Mouse (Mus musculus) heart, adult 8-10 months (tissue): Measurements from ENCODE around the gene Vangl1. TPM values are rescaled to one million over a fixed set of nuclear protein-coding genes. Genes with fewer than 3 reads are reported as not detected.
"Not testable (repeated sequence)": the region's sequence is repeated elsewhere in the genome, so short reads cannot be mapped to it uniquely, and the experiment has no call there.

ENCODE experiments used
- DNase-seq: peaks from one replicate; pipeline ENCODE4 v3.0.0; 2022; ENCODE audit warnings: low spot score
- total RNA-seq, 4 experiments: library from RNA; stranded (reverse); gene quantifications; 2 replicates each; pipeline ENCODE4 v1.2.4; 2022

The Vangl1 gene
- total RNA-seq, 4 experiments from 2014 or later = 10.3 to 14.0 (median 11.1) TPM

DNA sequence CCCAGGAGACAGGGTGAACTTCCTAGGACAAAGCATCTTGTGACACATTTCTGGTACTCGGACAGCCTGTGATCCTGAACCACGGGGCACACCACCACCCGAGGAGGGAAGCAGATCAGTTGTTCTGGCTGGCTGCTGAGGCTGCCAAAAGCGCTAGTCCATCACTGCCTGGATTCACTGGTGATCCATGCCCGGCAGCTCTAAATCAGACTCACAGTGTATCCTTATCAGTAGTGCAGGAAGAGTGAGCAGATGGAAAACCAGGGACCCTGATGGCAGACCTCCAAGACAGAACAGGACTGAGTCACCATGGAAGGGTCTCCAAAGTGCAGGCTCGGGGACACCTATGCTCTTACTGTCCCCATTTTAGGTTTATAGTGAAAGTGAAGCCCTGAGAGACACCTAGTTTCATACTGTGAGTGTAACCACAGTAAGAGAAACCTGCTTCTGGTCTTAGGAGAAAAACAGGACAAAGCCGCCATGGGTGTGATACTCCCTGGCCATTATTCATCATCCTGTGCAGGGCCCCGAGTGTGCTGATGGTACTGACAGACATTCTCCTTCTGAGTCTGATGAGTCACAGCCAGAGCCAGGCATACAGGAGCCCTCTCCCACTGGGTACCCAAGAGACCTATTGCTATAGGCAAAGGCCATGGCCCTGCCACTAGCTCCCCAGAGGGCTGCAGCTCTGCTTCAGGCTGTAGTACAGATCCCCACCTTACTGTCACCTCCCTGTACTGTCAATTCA is 30.2 kb downstream of the Vangl1 start:
- DNase-seq = no peak

DNA sequence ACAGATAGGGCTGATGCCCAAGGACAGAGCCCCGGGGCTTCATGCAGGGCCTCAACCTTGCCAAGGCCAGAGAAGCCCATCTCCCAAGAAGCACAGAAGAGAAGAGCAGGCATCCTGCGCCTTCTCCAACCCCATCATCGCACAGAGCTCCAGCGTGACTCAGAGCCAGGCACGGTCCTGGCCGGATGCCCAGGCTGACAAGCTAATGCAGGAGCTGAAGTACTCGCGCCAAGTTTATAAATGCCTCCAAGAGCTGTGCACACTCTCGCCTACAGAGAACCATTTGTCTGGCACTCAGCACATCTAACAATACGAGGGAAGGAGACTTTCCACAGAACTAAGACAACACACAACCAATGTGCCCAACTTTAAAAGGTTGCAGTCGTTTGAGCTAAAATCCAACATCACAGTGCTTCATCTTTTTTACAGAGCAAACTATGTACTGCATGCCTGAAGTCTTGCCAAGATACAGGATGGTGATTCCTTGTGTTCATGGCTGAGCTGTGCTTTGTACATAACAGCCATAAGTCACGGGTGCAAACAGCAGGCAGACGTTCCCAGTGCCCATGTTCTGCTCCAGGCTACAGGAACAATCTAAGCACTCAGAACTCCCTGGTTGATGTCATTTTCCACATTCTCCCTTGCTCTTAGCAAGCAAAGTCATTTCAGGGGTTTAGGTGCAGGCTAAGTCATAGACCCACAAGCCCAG is 35.1 kb downstream of the Vangl1 start:
- peak; percentile 90 for DNase-seq

DNA sequence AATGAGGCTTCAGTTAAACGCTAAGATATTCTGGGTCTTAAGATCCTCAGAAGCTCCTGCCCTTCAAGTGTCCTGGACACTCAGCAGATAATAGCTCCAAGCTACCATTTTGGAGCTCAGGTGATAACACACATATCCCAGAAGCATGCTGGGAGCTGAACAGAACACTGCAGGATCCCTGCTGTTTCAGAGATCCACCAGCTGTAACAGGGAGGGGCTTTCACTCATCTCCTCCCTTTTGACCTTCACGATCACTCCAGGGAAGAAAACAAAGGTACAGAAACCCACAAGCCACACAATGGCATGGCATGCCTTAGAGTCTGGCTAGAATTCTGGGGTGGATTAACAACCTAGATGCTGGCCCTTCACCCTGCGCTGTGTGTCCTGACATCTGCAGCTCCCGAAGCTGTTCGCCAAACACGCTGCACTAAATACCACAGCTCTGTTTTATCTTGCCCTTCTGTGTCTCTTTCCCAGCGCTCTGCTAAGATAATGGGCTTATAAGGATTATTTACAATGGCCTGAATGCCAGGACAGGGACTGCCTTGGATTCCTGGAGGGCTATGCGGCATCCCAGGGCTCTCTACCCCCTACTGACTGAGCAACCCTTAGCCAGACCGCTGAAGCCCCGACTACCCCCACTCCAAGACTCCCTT is 36.8 kb downstream of the Vangl1 start:
- no peak for DNase-seq

DNA sequence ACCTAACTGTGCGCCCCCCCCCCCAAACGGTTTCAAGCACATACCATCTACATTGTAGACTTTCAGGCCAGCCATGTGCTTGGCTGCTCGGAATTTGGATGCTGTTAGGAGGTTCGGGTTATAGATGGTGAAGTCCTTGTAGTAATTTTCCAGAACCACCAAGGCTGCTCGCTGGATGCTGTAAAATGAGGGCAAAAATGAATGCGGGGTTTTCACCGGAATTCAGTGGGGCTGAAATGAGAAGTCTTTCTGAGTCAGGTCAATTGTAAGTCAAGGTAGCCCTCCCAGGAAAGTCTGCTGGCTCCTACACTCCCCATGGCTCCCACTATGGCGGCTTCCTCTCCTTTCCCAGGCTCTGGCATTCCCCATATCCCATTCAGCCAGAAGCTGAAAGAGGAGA is 37.7 kb downstream of the Vangl1 start:
- DNase-seq = no peak

DNA sequence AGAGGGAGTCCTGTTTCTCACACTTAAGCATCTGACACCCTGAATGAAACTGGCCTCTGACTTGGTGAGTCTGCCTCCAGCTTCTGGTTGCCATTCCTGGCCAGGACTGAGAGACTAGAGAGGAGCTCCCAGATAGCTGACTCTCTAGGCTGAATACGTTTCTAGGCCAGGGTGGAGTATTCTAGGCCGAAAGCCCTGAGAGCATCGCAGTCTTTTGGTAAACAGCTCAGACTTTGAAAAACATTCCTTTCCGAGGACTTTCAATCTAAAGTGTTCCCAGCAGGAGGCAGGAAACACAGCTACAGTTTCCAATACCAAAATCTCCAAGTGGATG is 38.2 kb downstream of the Vangl1 start:
- no peak for DNase-seq

DNA sequence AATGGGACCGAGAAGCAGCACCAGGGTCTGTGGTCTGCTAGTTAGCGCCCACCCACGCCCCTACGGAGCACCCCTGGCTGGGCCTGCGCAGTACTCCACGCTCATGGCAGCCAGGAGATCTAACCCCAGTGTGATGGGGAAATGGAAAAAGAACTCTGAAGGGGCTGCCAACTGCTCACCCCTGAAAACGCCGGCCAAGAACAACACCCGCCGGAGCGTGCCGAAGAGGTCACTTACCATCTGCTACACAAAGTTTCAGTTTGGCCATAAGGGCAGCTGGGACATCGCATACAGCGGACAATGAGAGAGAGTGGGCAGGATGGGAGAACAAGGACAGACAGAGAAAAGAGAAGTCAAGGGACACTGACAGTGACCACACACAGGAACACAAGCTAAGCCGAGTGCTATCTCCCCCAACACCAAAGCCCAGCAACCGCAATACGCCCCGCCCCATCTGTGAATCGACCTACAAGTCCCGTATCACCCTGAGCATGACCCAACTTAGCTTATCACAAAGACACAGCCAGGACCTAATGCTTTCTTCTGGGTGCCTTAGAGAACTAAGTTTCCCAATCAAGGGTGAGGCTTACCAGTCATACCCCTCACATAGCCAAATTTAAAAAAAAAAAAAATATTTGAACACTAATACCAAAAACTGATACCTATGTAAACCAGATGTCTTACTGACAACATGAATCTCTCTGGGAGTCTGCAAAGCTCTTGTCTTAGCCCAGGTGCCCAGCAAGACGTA is 38.8 kb downstream of the Vangl1 start:
- DNase-seq = no peak

DNA sequence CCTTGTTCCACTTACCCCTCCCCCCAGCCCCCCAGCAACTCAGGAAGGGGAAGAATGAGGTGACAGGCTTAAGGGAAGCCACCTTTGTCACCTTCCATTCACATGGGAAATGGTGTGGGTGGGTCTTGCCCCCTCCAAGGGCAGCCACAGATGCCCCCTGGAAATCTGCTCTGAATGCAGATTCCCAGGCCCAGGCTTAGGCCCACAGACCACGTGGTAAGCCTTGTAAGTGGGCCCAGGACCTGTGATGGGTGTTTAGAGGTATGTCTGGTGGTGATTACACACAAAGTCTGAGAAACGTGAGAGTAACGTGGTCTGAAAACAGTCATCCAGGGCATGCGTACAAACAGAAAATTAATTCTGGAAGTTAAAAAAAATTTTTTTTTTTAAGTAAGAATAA is 39.6 kb downstream of the Vangl1 start:
- DNase-seq = no peak

DNA sequence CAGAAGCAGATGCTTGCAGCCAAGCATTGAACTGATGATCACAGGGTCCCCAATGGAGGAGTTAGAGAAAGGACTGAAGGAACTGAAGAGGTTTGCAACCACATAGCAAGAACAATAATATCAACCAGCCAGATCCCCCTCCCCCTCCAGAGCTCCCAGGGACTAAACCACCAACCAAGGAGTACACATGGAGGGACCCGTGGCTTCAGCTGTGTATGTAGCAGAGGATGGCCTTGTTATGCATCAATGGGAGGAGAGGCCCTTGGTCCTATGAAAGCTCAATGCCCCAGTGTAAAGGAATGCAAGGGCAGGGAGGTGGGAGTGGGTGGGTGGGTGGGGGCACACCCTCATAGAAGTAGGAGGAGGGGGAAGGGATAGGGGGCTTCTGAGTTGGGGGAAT is 40.6 kb downstream of the Vangl1 start:
- not testable (repeated sequence) for DNase-seq

DNA sequence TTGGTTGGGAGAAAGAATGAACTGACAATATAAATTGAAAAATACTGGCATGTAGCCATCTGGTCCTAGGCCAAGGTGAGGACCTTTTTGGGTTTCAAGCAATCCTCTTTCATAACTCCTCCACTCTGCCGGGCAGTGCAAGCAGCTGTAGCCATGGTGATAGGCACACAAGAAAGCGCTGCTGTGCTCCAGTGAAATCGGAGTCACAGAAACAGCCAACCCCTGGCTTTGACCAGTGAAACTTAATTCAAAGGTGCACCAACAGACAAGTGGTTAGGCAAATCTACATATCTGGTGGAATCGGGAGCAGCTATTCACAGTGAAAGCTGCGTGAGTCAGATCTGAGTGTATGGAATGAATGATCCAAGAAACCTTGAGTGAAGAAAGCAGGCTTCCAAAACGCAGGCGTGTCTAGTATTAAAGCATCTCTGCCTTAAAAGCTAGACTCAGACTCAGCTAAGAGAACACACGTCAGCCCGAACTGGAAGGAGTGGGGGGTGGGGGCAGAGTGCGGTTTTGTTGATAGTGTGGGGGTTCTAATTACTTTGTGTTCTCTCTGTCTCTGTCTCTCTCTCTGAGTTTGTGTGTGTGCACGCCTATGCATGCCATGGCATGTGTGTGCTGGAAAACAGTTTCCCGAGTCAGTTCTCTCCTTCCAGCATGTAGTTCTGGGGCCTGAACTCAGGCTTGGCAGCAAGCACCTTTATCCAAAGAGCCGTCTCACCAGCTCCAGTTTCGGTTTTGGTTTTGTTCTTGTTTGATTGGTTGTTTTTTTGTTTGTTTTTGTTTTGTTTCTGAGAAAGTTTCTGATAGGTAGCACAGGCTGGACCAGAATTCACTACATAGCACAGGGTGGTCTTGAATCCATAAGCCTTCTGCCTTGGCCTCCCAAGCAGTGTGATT is 44.8 kb downstream of the Vangl1 start:
- DNase-seq = peak; percentile 29

DNA sequence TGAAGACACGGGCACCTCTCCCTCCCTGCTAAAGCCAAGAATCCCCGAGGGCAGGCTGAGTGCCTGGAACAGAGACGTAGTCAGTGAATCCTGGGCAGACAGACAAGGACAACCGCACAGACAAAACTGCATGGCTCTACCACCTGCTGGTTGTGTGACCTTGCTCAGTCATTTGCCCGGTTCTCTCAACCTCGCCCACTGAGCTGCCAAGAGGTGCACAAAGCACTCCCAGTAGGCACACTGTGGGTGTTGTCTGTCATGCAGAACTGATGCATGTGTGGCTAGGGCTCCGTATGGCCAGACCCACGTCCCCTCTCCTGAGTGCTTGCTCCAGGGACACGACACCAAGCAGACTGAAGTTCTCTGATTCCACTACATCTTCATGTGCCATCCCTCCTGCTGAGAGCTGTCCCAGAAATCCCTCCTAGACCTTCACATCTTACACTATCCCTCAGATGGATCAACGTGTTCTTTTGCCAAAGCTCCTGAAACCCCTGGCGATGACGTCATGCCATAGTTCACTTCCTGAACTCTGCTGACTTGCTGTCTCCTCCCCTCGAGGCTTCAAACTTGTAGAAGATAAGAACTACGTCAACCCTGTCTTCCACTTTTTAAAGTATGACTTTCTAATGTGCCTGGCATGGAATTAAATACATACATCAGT is 45.6 kb downstream of the Vangl1 start:
- no peak for DNase-seq

DNA sequence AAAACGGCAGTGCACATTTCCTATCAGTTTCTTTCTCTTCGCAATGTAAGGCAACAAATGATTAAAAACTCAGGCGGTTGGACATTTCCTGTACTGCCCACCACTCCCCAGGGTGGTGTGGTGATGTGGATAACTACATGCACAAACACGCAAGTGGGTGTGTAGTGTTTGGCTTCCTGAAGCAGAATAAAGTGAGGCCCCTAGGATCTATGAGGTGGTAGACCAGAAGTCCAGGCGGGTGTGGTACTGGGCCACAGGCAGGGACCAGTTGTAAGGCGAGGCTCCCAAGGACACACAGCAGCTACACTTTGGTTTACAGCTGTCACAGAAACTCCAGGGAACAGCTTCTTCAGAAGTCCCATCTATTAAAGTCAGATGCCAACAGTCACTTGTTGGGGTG is 46.8 kb downstream of the Vangl1 start:
- DNase-seq = no peak

DNA sequence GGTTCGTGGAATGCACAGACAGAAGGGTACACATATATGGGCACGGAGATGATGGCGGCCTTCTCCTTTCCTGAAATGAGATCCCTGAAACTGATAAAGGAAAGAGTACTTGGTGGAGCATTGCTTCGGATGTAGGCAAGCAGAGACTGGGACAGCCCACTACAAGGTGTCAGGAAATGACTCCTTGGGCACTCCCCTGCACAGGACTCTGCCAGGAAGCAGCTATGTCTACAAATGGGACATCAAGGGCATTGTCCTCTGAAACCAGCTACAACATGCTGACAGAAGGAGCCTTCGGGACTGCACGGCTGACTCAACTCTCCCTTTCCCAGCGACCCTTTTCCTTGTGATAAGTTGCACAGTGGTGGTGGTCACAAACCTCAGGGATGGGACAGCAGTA is 47.8 kb downstream of the Vangl1 start:
- DNase-seq = no peak

DNA sequence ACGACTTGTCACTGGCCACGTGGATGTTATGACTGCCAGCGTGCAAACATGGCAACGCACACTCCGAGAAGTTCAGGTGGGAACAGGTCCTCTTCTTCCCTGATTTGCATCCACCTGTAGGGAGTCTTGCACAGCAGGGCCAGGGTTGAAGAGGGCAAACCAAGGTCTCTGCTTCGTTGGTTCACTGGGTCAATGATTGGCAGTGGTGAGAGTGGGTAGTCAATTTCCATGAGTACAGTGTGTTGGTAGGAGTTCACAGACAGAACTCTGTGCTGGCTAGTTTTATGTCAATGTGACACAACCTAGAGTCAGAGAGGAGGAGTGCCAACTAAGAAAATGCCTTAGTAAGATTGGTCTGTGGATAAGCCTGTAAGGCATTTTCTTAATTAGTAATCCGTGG is 50.4 kb downstream of the Vangl1 start:
- no peak for DNase-seq

DNA sequence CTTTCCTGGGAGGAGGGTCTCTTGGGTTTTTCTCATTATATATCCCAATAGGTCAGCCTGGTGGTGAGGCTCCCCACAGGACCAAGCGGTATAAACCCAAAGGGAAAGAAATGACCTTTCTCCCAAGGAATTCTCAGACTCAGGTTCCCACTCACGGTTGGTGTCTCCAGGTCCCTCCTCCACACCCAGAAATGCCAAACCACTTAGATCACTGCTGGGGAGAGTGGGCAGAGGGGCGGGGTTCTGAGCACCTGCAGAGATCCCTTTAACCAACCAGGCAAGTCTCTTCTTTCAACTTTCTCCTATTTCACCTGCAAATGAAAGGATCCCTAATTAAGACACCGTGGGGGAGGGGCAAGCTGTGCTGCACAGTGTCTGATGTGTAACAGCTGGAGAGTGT is 51.6 kb downstream of the Vangl1 start:
- DNase-seq = no peak

DNA sequence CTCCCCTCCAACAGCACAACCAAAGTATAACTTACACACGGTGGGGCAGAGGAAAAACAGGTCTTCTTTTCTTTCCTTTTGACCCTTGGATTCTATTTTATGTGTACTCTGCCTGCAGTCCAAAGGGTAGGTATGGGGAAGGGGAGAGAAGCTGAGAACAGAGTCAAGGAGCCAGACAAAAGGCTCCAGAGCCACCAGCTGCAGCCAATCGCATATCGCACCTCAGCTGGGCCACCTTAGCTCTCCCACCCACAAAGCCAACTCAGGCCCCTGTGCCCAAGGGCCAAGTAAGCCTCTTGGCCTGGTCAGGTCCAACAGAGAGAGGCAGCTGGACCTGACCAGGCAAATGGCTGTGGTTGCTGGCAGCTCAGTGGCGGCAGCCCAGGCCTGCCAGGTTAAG is 52.0 kb downstream of the Vangl1 start:
- no peak for DNase-seq

DNA sequence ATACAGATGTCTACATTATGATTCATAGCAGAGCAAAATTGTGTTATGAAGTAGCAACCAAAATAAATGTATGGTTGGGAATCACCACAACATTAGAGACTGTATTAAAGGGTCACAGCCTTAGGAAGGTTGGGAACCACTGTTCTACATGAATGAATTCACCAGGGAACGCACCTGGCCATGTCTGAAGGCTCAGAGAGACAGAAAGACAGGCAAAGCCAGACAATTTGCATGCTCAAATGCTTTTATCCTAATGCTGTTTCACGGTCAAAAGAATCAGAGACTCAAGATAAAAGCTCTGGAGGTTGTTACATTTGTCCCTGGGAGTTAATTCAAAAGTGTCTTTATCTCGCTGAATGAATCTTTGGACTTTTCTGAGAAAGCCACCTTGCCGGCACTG is 52.6 kb downstream of the Vangl1 start:
- DNase-seq = no peak

DNA sequence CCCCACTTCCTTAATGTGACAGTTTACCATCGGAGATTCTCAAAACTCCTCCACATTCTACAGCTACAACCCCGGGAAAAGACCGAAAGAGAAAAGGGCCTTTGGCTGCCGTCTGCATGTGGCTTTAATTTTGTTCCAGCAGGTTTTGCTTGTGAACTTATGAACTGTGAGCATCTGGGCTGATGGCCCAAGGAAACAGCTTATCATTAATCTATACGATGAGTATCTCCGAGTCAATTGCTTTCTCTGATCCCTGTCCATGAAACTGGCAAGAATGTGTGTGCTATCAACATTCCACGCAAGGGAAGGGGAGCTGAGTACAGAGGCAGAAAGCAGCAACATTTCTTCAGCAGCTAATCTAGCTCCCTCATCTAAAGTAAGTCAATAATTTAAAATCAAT is 54.6 kb downstream of the Vangl1 start:
- no peak for DNase-seq

DNA sequence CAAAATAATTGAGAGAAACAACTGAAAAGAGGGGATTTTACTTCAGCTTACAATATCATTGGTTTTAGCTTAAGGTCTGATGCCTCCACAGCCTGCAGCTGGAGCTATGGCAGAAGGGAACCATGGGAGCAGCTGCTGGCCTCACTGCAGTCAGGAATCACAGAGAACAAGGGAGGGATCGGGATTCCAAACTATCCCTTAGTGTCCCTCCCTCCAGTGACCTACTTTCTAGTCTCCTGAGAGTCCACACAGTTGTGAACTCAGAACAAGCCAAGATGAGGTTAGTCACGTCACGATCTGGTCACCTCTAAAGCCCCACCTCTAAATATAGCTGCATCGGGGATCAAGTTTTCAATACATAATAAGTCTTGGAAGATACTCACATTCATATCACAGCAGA is 57.3 kb downstream of the Vangl1 start:
- DNase-seq = peak; percentile 45

DNA sequence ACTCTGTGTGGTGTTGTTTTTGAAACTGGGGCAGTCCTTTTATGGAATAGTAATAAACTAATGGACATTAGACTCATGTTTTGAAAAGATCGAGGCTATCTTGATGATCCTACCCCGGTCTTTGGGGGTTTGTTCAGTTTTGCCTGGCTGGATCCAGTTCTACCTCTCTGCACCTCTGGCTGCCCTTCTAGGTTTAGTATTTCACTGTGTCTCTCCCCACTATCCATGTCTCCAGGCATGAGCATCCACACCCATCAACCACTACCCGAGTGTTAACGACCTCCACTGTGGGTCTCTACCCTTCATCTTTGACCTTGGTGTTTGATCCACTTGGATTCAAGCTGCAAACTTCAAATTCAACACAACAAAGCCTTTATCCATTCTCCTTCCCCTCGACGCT is 58.1 kb downstream of the Vangl1 start:
- DNase-seq = no peak

DNA sequence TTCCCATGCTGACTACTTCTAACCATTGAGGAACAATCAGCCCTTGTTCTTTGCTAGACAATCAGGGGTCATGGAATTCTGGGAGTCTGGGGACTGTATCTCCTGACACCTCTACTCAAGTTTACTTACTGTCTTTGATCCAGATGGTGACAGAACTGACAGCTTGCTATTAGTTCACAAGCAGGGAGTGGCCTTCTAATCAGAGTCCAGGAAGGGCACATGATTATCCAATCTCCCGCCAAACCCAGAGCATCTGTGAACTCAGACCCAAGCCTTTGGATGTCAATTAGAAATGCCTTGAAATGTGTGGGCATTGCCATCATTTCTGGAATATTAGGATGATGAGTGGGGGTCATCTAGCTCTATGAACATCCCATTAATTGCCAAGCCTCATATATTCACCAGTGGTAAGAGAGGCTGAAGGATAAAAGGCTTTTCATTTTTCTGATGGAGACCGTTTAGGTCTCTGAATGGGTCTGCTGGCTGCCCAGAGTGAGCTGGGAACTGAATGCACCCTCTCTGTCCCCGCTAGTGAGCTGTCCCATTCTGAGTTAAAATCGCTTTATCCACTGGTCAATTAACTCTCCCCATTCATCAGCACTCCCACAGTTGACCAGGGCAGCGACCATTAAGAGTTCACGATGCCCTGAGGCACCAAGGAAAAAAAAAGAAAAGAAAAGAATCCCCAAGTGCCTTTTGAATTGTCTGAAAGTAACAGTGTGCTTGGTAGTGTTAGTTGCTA is 58.7 kb downstream of the Vangl1 start:
- DNase-seq = no peak
